Mouse (Mus musculus) liver, embryonic 14 days (tissue): ENCODE data around the gene Cypt1. TPM values are rescaled to one million over a fixed set of nuclear protein-coding genes. Genes with fewer than 3 reads are reported as not detected.

Experiments
- polyA plus RNA-seq: library from polyadenylated mRNA; depleted of rRNA; stranded (reverse); fragments of >200 nt; gene quantifications from 2 replicates; pipeline ENCODE4 v1.2.3, GENCODE M21; 2012; rRNA removed

The Cypt1 gene
- not detected in 2 replicates for polyA plus RNA-seq

DNA sequence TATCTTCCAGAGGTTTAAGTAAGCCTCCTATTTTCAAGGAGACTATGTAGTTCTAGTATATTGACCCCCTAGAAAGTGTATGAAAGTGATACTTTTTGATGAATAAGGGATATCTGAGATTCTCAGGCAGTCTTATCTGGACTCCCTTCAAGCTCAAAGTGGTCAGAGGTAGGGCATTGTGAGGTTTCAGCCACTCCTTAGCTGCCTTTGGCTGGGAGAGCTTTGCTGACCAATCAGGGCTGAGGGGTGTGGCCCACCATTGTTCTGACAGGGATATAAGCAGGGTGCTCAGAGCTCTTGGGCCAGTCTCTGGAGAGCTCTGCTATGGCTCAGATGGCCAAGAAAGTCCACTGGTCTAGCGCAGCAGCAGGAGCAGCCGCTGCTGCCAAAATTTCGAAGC lies at the start of gene Cypt1:
TSS of gene Cypt1 (plus strand) at position 301 of the 400 bp plus-strand sequence.

Other genes starting within 250 kb of the Cypt1 start
- 2.9 and 3.4 TPM in 2 replicates for gene Maoa, start 96.8 kb downstream of the Cypt1 start, polyA plus RNA-seq